Mouse (Mus musculus) gastrocnemius, postnatal 25 days (tissue): ENCODE results near the gene Camta2. TPM values are rescaled to one million over a fixed set of nuclear protein-coding genes. Genes with fewer than 3 reads are reported as not detected.

Source experiments
- DNase-seq: peaks from one replicate; pipeline ENCODE4 v3.0.0; 2022
- total RNA-seq, 2 experiments: library from RNA; stranded (reverse); gene quantifications; 1 replicate in 1 of 2; 2 replicates in 1 of 2; pipeline ENCODE4 v1.2.3; 2021

Gene Camta2
- total RNA-seq, 2 experiments from 2014 or later: 36.9 to 37.3 TPM

- no peak for DNase-seq
Observed at GRCm38 (mm10) chr11:70648512-70648911, 39.4 kb downstream of the Camta2 start.

GRCm38 (mm10) chr11:70647716-70648420, 40.0 kb downstream of the Camta2 start:
- peak; percentile 39 for DNase-seq

GRCm38 (mm10) chr11:70646691-70647650, 40.9 kb downstream of the Camta2 start, which contains the start of the genes Rnf167 and Slc25a11:
Gene Rnf167, plus strand, starts transcription at chr11:70647235.
Gene Slc25a11, minus strand, starts transcription at chr11:70647479.
- peak; percentile 96 for DNase-seq

- DNase-seq: no peak
Observed at GRCm38 (mm10) chr11:70646259-70646555, 41.7 kb downstream of the Camta2 start.

GRCm38 (mm10) chr11:70645461-70646258, 42.2 kb downstream of the Camta2 start:
- DNase-seq: no peak

- no peak for DNase-seq
Observed at GRCm38 (mm10) chr11:70644564-70645103, 43.3 kb downstream of the Camta2 start.

GRCm38 (mm10) chr11:70643051-70643450, 44.9 kb downstream of the Camta2 start:
- peak; percentile 40 for DNase-seq

- DNase-seq: no peak
Observed at GRCm38 (mm10) chr11:70641241-70641640, 46.7 kb downstream of the Camta2 start.

- DNase-seq: no peak
Observed at GRCm38 (mm10) chr11:70639976-70640375, 47.9 kb downstream of the Camta2 start.

- DNase-seq: no peak
Observed at GRCm38 (mm10) chr11:70638714-70639278, 49.1 kb downstream of the Camta2 start, which contains the start of gene Gp1ba. Gene Gp1ba, plus strand, starts transcription at chr11:70639122.

GRCm38 (mm10) chr11:70638293-70638692, 49.6 kb downstream of the Camta2 start:
- DNase-seq: no peak

GRCm38 (mm10) chr11:70637764-70638163, 50.1 kb downstream of the Camta2 start:
- no peak for DNase-seq

- DNase-seq: no peak
Observed at GRCm38 (mm10) chr11:70635601-70636000, 52.3 kb downstream of the Camta2 start.

- no peak for DNase-seq
Observed at GRCm38 (mm10) chr11:70630129-70630528, 57.8 kb downstream of the Camta2 start.

- DNase-seq: no peak
Observed at GRCm38 (mm10) chr11:70629557-70629956, 58.3 kb downstream of the Camta2 start.

GRCm38 (mm10) chr11:70628431-70628830, 59.5 kb downstream of the Camta2 start:
- DNase-seq: no peak

- no peak for DNase-seq
Observed at GRCm38 (mm10) chr11:70626877-70627276, 61.0 kb downstream of the Camta2 start.

- DNase-seq: no peak
Observed at GRCm38 (mm10) chr11:70625473-70625872, 62.4 kb downstream of the Camta2 start.

GRCm38 (mm10) chr11:70623053-70623742, 64.7 kb downstream of the Camta2 start:
- no peak for DNase-seq

GRCm38 (mm10) chr11:70621972-70622814, 65.7 kb downstream of the Camta2 start:
- DNase-seq: peak; percentile 67
